Mouse (Mus musculus) neural tube, embryonic 13.5 days (tissue): ENCODE data around the gene Ttll5. TPM values are rescaled to one million over a fixed set of nuclear protein-coding genes. Genes with fewer than 3 reads are reported as not detected.
A peak's percentile ranks its signal among the peaks of the same experiment; 100 is the strongest.

Experiments used
- ATAC-seq: fragments of 200-750 bp; cut with Nextera tagmentation; 2 replicates; pipeline ENCODE4 v1.8.0; 2017; ENCODE audit warnings: low read depth, mild to moderate bottlenecking, moderate TSS enrichment, moderate library complexity
- H3K27ac ChIP-seq: fragments of 300-500 bp; sonication (generic); replicated peaks from 2 replicates; pipeline ENCODE4 v1.5.1; 2015; ENCODE audit warnings: moderate library complexity, mild to moderate bottlenecking, inconsistent platforms
- H3K27me3 ChIP-seq: fragments of 300-500 bp; sonication (generic); 2 replicates; pipeline ENCODE4 v1.6.1; 2015; ENCODE audit warnings: mild to moderate bottlenecking, inconsistent platforms
- H3K36me3 ChIP-seq: fragments of 300-500 bp; sonication (generic); 2 replicates; pipeline ENCODE4 v1.6.1; 2015; ENCODE audit warnings: mild to moderate bottlenecking, inconsistent platforms
- H3K4me1 ChIP-seq: fragments of 300-500 bp; sonication (generic); replicated peaks from 2 replicates; pipeline ENCODE4 v1.6.1; 2015; ENCODE audit warnings: inconsistent platforms
- H3K4me2 ChIP-seq: fragments of 300-500 bp; sonication (generic); 2 replicates; pipeline ENCODE4 v1.6.1; 2015; ENCODE audit warnings: inconsistent platforms, mild to moderate bottlenecking, moderate library complexity
- H3K4me3 ChIP-seq: fragments of 300-500 bp; sonication (generic); 2 replicates; pipeline ENCODE4 v1.5.1; 2015; ENCODE audit warnings: mild to moderate bottlenecking, inconsistent platforms
- H3K9ac ChIP-seq: fragments of 300-500 bp; sonication (generic); 2 replicates; pipeline ENCODE4 v1.6.1; 2015; ENCODE audit warnings: moderate library complexity, mild to moderate bottlenecking, inconsistent platforms
- H3K9me3 ChIP-seq: fragments of 300-500 bp; sonication (generic); 2 replicates; pipeline ENCODE4 v1.6.1; 2016; ENCODE audit warnings: inconsistent platforms
- WGBS: fragments of 180-500 bp; shearing (Covaris S2); methylation state at CpG from one replicate; pipeline ENCODE4 v1.1.7; 2015; 5-methylcytosine and 5-hydroxymethylcytosine counted together
- polyA plus RNA-seq: library from polyadenylated mRNA; unstranded; fragments of >200 nt; fragmentation: Nextera tagmentation; extraction: Ambion mirVana; gene quantifications from 2 replicates; pipeline ENCODE4 v1.2.1, GENCODE M21; 2015

The Ttll5 gene
- polyA plus RNA-seq, 1 experiment from 2014 or later: 15.1 TPM

- 90% methylated on average over 5 of the region's 5 CpGs for WGBS
- no peak for ATAC-seq
- no peaks in the 10 kb centered on the region for H3K36me3 ChIP-seq
Observed at GRCm38 (mm10) chr12:85979996-85980395, 155.5 kb downstream of the Ttll5 start.

GRCm38 (mm10) chr12:85985524-85985923 is 161.1 kb downstream of the Ttll5 start:
- H3K9me3 ChIP-seq: no peaks in the 10 kb centered on the region
- peaks cover 26% of the 10 kb centered on the region for H3K4me1 ChIP-seq
- no peak overlapping the region for H3K4me2 ChIP-seq
- no peak for ATAC-seq
- no peak overlapping the region for H3K4me3 ChIP-seq
- 66% methylated on average over 4 of the region's 4 CpGs for WGBS
- no peak overlapping the region for H3K9ac ChIP-seq
- no peaks in the 10 kb centered on the region for H3K36me3 ChIP-seq
- H3K27ac ChIP-seq: no peak overlapping the region
- H3K27me3 ChIP-seq: no peaks in the 10 kb centered on the region

More at GRCm38 (mm10) chr12:85979996-85980395, 155.5 kb downstream of the Ttll5 start:
- Histone ChIP-seq H3K4me3 (no peak overlapping the region), H3K9me3 (no peaks in the 10 kb centered on the region), H3K27me3 (no peaks in the 10 kb centered on the region), H3K4me2 (no peak overlapping the region), H3K9ac (no peak overlapping the region), H3K27ac (no peak overlapping the region), H3K4me1 (0 out of 2 replicates have a peak, but pooled peaks cover 4% of the 10 kb centered on the region)

GRCm38 (mm10) chr12:85986024-85986423 is 161.6 kb downstream of the Ttll5 start:
- Histone ChIP-seq H3K9ac (no peak overlapping the region), H3K27ac (no peak overlapping the region), H3K4me2 (no peak overlapping the region), H3K36me3 (no peaks in the 10 kb centered on the region), H3K4me3 (no peak overlapping the region), H3K27me3 (no peaks in the 10 kb centered on the region), H3K4me1 (peaks cover 26% of the 10 kb centered on the region), H3K9me3 (no peaks in the 10 kb centered on the region)
- 72% methylated on average over 7 of the region's 7 CpGs for WGBS
- ATAC-seq: no peak

- Histone ChIP-seq H3K36me3 (no peaks in the 10 kb centered on the region), H3K4me2 (no peak overlapping the region), H3K27ac (peak overlapping the region; percentile 57; the same call in 1 of the 2 replicates), H3K4me3 (no peak overlapping the region), H3K4me1 (peaks cover 26% of the 10 kb centered on the region), H3K9ac (no peak overlapping the region), H3K9me3 (no peaks in the 10 kb centered on the region), H3K27me3 (no peaks in the 10 kb centered on the region)
- WGBS: 48% methylated on average over 13 of the region's 13 CpGs
- no peak; the same call in 1 of the 2 replicates for ATAC-seq
Observed at GRCm38 (mm10) chr12:85986540-85987443, 162.3 kb downstream of the Ttll5 start.

- 0 out of 2 replicates have a peak, but pooled peaks have one; percentile 63 for ATAC-seq
- no peaks in the 10 kb centered on the region for H3K27me3 ChIP-seq
- H3K4me3 ChIP-seq: no peak overlapping the region
- no peaks in the 10 kb centered on the region for H3K36me3 ChIP-seq
- no peak overlapping the region for H3K4me2 ChIP-seq
- H3K9me3 ChIP-seq: no peaks in the 10 kb centered on the region
- H3K4me1 ChIP-seq: peaks cover 30% of the 10 kb centered on the region
- H3K9ac ChIP-seq: no peak overlapping the region
- 63% methylated on average over 5 of the region's 5 CpGs for WGBS
- no peak overlapping the region for H3K27ac ChIP-seq
Observed at GRCm38 (mm10) chr12:85987444-85987889, 163.0 kb downstream of the Ttll5 start.

- Histone ChIP-seq H3K27me3 (no peaks in the 10 kb centered on the region), H3K4me3 (no peak overlapping the region), H3K9ac (no peak overlapping the region), H3K27ac (0 out of 2 replicates have a peak overlapping the region, but pooled peaks have one; percentile 18), H3K36me3 (no peaks in the 10 kb centered on the region), H3K4me1 (peaks cover 30% of the 10 kb centered on the region), H3K4me2 (no peak overlapping the region), H3K9me3 (no peaks in the 10 kb centered on the region)
- 94% methylated on average over 4 of the region's 4 CpGs for WGBS
- ATAC-seq: no peak
Observed at GRCm38 (mm10) chr12:85988121-85988520, 163.7 kb downstream of the Ttll5 start.

GRCm38 (mm10) chr12:85988818-85989377 is 164.4 kb downstream of the Ttll5 start:
- H3K36me3 ChIP-seq: no peaks in the 10 kb centered on the region
- H3K9me3 ChIP-seq: no peaks in the 10 kb centered on the region
- no peak for ATAC-seq
- H3K27me3 ChIP-seq: no peaks in the 10 kb centered on the region
- WGBS: 92% methylated on average over 4 of the region's 4 CpGs
- peaks cover 30% of the 10 kb centered on the region for H3K4me1 ChIP-seq
- H3K4me2 ChIP-seq: no peak overlapping the region
- no peak overlapping the region for H3K4me3 ChIP-seq
- H3K9ac ChIP-seq: no peak overlapping the region
- no peak overlapping the region for H3K27ac ChIP-seq

GRCm38 (mm10) chr12:85992013-85992837 is 167.8 kb downstream of the Ttll5 start:
- no peak overlapping the region for H3K9ac ChIP-seq
- H3K4me2 ChIP-seq: no peak overlapping the region
- H3K4me1 ChIP-seq: peaks cover 7% of the 10 kb centered on the region
- no peak overlapping the region for H3K4me3 ChIP-seq
- no peaks in the 10 kb centered on the region for H3K9me3 ChIP-seq
- WGBS: 51% methylated on average over 7 of the region's 7 CpGs
- H3K27me3 ChIP-seq: no peaks in the 10 kb centered on the region
- no peak for ATAC-seq
- no peak overlapping the region for H3K27ac ChIP-seq
- H3K36me3 ChIP-seq: 0 out of 2 replicates have a peak, but pooled peaks cover 13% of the 10 kb centered on the region

GRCm38 (mm10) chr12:85992838-85993234 is 168.4 kb downstream of the Ttll5 start:
- H3K4me1 ChIP-seq: 0 out of 2 replicates have a peak, but pooled peaks cover 5% of the 10 kb centered on the region
- no peak overlapping the region for H3K9ac ChIP-seq
- H3K9me3 ChIP-seq: no peaks in the 10 kb centered on the region
- H3K4me2 ChIP-seq: no peak overlapping the region
- H3K27me3 ChIP-seq: no peaks in the 10 kb centered on the region
- no peak overlapping the region for H3K27ac ChIP-seq
- H3K36me3 ChIP-seq: 0 out of 2 replicates have a peak, but pooled peaks cover 13% of the 10 kb centered on the region
- WGBS: 93% methylated on average over 2 of the region's 2 CpGs
- no peak for ATAC-seq
- H3K4me3 ChIP-seq: no peak overlapping the region

GRCm38 (mm10) chr12:85993790-85994360 is 169.4 kb downstream of the Ttll5 start:
- Histone ChIP-seq H3K27ac (no peak overlapping the region), H3K36me3 (0 out of 2 replicates have a peak, but pooled peaks cover 13% of the 10 kb centered on the region), H3K4me1 (0 out of 2 replicates have a peak, but pooled peaks cover 5% of the 10 kb centered on the region), H3K9me3 (no peaks in the 10 kb centered on the region), H3K4me3 (no peak overlapping the region), H3K4me2 (no peak overlapping the region), H3K9ac (no peak overlapping the region), H3K27me3 (no peaks in the 10 kb centered on the region)
- WGBS: 65% methylated on average over 5 of the region's 5 CpGs
- ATAC-seq: no peak

- Histone ChIP-seq H3K27ac (peak overlapping the region; percentile 74), H3K4me2 (no peak overlapping the region)
- ATAC-seq: peak; percentile 67
Observed at GRCm38 (mm10) chr12:86000641-86001073, 176.2 kb downstream of the Ttll5 start.

More at GRCm38 (mm10) chr12:86000641-86001073, 176.2 kb downstream of the Ttll5 start:
- H3K4me3 ChIP-seq: no peak overlapping the region
- peaks cover 19% of the 10 kb centered on the region for H3K4me1 ChIP-seq
- H3K27me3 ChIP-seq: no peaks in the 10 kb centered on the region
- no peak overlapping the region for H3K9ac ChIP-seq
- WGBS: 36% methylated on average over 9 of the region's 9 CpGs
- H3K9me3 ChIP-seq: no peaks in the 10 kb centered on the region
- H3K36me3 ChIP-seq: 0 out of 2 replicates have a peak, but pooled peaks cover 13% of the 10 kb centered on the region
